Mouse (Mus musculus): Measurements from ENCODE around the gene Kcnh2.

Kcnh2 gene

DNA sequence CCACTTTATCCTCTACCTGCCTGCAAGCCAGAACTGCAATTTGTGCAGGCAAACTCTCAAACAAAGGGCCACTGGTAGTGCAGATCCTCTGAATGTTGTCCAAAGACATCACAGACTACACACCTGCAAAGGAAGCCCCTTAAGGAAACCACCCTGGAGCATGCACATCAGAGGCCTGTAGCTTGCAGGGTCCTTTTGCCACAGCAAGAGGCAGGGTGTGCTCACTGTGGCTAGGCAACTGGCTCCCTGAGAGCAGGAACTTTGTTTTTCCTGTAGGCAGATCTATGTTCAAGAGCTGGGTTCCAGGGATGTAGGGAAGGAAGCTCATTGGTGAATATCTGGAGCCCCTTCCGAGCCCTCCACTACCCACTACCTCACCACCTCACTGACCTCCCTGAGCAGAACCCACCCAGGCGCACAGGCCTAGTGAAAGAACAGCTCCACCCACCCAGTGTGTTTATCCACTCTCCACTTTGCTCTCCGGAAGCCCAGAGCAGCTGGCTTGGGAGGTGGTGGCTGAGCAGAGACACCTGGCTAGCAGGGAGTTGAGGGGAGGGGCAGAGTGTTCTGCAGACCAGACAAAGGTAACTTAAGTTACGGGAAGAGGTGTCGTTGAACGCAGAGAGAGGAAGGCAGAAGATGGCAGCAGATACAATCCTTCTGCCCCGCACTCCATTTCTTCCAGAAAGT lies 4.1 kb downstream of the Kcnh2 start:
- no peak for DNase-seq (ENCODE audit: low spot score in 2 of 2)

DNA sequence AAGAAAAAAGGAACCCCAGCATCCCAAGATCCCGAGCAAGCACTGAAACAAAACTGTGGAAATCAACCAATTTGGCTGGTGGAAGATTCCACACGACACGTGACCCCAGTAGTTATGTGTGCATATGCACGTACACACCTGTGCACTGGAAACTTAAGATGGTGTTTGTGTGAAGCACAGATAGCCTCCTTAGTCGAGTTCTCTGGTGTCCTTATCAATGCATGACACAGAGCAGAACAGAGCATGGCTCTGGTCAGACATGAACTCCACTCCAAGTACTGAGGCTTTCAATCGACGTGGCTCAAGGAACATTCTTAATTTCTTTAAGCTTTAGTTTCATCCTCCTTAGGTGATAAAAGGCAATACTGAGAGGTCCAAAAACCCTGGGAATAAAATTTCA lies 5.1 kb downstream of the Kcnh2 start:
- DNase-seq (ENCODE audit: low spot score in 2 of 2) = no peak

DNA sequence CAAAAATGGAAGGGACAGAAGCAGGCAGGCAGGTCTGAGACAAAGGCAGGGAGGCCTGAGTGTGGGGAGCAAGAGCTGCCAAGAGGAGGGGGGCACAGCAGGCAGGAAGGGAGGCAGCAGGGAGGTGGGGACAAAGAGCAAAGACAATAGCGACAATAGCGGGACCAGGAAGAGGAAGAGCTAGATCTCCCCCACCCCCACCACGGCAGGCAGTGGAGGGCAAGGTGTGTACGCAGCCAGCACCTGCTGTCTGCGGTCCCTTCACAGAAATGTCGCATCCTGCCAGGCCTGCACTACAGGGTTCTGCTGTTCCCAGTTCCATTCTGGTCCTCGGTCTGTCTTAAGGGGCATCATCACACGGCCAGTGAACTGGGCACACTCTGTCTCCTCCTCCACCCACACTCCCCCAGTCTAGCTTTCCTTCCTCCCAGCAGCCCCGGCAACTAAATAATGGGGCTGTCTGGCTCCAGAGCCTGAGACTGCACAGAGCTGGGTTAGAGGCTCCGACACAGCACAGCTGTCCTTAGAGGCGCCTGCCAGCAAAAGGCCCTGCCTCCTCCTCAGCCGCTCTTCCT lies 6.8 kb downstream of the Kcnh2 start:
- DNase-seq (ENCODE audit: low spot score in 2 of 2) = no peak

DNA sequence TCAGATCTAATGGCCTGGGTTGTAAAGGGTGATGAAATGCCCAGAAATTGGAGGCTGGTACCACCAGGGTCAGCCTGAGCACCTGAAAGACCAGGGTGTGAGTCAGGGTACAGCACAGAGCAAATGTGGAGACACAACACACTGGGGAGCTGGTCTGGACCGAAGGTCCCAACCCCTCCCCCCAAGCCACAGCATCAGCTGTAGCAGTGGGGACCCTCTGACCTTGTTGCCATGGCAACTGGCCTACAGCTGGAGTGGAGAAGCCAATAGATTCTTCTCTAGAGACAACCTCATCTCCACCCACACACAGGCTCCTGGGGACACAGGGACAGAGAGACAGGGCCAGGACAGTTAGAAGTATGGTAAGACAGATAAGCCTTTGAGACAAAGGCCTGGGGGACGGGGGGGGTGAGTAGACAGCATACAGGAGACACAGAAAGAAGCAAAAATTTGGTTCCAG lies 7.4 kb downstream of the Kcnh2 start:
- no peak for DNase-seq (ENCODE audit: low spot score in 2 of 2)

DNA sequence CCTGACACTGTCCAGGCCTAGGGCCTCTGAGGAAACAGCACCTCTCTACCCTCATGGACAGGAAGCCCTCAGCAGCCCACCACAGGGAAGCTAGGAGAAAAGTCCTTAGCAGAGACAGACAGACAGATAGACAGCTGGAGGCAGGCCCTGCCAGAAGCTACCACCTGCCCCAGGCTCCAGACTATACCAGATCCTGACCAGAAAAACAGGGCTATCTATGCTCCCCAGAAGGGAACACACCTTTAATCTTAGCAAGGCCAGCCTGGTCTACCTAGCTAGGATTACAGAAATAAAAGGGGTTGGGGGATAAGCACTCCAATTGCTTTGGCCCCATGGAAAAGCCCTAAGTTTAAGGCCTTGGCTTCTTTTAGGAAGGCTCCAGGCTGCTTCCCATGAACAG lies 8.0 kb downstream of the Kcnh2 start:
- no peak for DNase-seq (ENCODE audit: low spot score in 2 of 2)

DNA sequence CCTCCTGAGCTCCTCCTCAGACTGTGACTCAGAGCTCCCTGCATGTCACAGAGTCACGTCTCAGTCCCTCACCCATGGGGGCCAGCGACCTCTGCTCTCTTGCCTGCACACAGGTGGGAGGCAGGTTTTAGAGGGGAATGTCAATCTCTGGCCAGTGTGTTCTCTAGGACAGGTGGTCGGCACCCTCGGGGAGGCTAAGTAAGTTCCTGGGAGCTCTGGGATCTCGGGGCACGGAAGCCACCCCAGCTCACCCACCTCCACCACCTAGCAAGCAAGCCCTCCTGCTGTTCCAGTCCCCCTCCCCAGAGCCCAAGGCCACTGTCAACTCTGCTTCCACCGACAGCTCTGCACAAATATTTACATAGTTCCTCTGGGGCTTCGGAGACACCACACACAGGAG lies 8.4 kb downstream of the Kcnh2 start:
- no peak for DNase-seq (ENCODE audit: low spot score in 2 of 2)

DNA sequence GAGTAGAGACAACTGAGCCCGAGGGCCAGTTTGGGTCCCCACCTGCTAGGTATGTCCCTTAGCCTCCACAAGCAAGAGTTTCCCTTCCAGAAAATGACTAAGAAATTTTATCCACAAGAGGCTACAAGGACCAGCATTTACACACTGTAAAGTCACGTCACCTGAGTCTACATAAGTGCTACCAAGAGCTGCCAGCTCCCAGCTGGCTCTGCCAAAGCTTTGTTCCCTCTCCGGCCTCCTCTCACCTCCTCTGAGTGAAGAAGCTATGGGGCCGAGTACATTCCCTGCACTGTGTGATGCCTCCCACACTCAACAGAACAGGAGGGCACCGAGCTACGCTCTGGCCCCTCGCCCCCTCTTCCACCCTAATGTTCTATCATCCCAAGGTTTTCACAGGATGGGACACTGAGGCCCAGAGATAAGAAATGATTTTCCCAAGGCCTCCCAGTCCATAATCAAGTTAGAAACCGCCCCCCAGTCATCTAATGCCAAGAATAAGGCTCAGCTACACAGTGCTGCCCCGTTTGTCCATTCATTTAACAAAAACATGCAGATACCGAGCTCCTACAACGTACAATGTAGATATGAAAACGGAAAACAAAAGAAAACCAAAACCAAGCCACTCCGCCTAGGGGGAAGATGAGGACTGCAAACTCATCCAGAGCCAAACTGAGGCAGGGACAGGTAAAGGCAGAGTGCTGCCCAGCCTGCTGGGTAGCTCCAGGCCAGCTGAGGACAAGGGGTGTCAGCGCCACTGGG lies 9.0 kb downstream of the Kcnh2 start:
- no peak for DNase-seq (ENCODE audit: low spot score in 2 of 2)

DNA sequence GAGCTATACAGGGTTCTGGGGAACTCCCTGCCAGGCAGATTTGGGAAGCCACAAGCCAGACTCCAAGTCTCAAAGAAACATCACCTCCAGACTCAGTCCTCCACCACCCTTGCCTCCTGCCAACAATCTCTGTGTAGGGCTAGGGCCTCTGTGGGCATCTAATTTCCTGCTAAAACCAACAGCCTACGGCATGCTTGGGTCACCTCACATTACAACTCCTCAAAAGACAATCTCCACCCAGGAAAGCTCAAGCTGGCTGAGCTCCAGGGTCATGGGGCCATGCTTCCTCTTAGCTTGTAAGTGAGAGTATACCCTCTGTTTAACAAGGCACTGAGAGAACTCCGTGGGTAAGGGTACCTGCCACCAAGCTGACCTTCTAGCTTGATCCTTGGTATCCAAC lies 13.6 kb downstream of the Kcnh2 start:
- no peak for DNase-seq (ENCODE audit: low spot score in 2 of 2)

DNA sequence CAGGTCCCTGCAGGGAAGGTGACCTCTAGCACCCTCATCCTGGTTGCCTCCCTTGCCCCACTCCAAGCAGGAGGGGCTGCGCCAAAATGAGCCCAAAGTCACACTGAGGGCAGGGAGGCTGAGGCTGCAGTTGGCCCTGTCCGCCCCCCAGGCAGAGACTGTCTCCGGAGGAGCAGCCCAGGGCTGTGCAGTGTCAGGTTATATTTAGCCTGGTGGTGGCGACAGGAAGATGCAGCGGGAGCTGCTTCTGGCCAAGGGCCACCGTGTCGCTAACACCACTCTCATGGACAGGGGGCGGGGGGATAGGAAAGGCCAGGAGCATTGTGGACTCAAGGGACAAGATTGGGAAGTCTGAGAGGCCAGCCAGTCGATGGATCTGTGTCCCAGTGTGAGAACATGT lies 14.0 kb downstream of the Kcnh2 start:
- no peak for DNase-seq (ENCODE audit: low spot score in 2 of 2)

DNA sequence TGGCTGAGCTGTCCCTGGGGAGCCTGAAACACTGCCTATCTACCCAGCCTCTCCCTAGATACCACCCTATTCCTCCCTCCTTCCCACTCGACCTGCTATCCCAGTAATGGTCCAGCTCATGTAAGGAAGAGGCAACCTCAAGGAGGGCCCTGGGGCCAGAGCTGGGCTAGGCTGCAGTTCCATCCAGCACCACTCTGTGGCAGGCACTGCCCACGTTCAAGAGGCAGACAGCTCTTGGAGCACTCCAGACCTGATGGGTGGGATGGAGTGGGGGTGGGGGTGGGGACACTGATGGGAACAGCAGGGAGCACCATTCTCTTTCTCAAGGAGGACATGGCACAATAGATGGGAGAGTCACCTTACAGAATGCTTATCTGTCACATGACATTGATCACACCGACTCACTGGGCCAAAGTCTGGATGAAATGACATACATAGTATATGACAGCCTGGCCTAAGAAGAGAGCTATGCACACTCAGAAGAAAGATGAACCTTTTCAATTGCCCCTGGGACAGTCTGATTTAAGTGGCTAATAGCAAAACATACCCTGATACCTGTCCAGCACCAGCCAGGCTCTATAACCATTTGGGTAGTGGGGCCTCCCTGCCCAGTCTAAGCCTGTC lies 15.4 kb downstream of the Kcnh2 start:
- no peak for DNase-seq (ENCODE audit: low spot score in 2 of 2)

DNA sequence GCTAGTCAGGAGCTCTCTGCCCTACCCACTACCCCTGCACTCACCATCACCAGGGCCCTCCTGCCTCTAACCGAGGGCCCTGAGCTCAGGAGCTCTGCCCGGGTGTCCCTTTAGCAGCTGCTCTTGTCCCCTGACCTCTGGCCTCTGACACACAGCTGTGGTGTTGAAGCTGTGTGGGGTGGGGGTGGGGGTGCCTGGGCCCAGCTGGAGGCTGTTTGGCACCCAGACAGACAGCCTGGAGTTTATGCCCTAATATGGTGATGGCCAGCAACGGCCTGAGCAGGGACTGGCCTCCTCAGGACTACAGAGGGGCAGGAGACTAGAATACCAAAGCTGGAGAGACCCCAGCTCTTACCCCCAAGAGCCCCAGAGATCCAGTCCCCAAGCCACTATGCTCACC lies 16.7 kb downstream of the Kcnh2 start:
- DNase-seq (ENCODE audit: low spot score in 2 of 2) = no peak

DNA sequence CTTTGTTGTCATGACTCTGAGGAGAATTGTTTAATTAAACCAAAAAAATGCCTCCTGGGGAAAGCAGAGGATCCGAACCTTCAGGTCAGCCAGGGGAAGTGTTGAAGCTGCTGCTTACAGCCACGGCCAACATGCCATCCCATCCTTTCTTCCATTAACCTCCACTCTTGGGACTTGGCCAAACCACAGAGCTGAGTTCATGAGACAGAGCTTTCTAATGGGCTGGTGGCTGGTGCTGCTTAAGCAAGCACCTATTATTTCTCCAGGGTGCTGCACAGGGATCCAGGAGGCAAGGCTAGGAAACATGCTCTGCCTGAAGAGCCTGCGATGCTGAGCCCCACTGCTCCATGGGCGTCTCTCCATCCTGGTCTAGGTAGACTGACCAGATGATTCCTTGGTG lies 19.0 kb downstream of the Kcnh2 start:
- DNase-seq (ENCODE audit: low spot score in 2 of 2) = no peak

DNA sequence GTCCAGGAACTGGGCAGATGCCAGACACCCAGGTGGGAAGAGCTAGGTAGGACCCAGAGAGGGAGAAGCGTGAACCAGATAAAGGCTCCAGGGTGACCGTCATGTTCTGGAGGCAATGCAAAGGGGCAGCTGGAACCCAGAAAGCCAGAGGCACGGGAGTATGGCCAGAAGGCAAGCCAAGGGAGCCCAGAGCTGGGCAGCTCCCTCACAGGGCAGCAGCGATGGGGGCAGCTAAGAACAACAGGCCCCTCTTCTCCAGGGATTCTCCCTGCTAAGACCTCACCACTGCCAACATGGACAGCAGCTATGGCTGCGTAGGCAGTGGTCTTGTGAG lies 21.5 kb downstream of the Kcnh2 start:
- no peak for DNase-seq (ENCODE audit: low spot score in 2 of 2)

DNA sequence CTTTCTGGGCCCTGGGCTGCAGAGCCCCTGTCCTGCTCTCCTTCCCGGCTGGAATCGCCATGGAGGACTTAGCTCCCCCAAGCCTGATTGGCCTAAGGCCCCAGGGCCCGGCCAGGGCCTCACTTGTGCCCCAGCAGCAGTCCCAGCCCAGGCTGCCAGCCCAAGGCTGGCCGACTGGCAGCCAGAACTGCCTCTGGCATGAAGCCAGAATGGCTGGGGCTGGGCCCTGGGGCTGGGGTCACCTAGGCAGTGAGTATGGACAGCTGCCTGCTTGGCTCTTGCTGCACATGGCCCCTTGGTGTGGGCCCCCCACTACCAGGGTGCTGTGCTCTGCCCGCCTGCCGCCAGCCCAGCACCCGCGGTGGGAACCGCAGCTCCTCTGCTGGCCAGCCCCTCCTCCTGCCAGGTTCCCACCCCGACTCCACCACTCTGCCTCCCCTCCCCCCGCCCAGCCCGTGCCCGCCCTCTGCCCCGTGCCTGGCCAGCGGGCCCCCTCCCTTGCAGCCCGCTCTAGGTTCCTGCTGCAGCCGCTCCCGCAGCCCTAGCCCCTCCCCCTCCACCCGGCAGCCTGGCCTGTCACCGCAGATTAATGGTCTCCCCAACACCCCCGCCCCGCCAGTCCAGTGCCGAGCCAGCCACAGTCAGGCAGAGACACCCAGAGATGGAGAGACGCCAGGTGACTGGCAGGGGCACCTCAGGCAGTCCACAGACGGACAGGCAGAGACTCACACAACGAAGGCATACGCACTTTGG lies 22.0 kb downstream of the Kcnh2 start:
- DNase-seq (ENCODE audit: low spot score in 2 of 2) = no peak

DNA sequence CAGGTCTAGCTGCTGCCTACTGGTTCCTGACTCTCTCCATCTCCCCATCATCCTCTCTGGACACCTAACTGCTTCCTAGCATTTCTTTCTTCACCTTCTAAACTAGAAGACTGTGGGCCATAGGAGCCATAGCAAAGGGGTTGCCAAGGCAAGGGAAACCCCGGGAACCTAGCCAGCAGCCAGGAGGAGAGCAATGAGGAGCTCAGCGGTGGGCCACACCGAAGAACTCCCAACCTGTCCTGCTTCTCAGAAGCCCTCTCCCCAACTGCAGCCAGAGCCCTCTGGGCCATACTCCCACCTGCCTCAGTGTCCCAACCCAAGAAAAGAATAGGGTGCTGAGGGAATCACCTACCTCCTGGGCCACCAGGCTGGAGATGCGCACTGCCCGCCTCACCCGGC lies 22.6 kb downstream of the Kcnh2 start:
- DNase-seq (ENCODE audit: low spot score in 2 of 2) = no peak

DNA sequence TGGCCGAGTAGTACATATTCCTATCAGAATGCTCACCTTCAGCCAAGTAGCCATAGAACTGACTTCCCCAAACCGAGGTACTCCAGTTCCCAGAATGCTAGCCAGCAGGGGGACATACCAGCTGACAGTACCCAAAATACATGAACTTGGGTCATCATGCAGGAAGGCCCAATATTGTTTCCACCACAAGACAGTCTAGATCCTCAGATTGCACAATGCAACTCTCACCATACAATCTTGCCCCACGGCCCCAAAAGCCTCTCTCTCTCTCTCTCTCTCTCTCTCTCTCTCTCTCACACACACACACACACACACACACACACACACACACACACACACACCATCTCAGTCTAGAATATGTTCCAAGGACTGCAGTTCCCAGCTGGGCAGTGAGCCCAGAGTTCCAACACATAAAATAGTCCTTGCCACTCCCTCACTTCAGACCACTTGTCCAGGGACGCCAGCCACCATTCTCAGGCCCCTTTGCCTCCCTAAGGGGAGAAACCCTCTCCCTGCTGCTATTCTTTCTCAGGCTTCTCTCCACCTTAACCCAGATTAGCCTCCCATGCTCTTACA lies 24.5 kb downstream of the Kcnh2 start:
- DNase-seq (ENCODE audit: low spot score in 2 of 2) = no peak

DNA sequence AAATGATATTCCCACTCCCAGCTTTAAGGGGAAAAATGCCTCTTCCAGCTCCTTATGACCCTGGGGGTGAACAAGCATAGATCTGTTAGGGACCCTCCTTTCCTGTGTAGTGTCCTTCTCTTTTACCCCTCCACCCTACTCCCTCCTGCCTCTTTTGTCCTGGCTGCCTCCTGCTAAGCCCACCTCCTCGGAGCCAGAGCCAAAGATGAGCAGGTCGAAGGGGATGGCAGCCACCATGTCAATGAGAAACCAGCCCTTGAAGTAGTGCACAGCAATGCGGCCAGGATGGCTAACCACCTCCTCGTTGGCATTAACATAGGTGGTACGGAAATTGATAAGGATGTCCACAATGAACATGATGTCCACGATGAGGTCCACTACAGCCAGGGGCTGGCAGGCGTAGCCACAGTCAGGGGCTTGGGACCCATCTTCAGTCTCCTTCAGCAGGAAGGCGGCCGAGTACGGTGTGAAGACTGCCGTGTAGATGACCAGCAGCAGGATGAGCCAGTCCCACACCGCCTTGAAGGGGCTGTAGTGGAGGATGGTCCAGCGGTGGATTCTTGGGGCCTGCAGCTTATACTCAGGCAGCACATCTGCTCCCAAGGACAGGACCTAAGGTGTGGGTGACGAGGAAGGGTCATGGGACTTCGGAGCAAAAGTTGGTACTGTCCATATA lies 25.1 kb downstream of the Kcnh2 start:
- no peak for DNase-seq (ENCODE audit: low spot score in 2 of 2)

DNA sequence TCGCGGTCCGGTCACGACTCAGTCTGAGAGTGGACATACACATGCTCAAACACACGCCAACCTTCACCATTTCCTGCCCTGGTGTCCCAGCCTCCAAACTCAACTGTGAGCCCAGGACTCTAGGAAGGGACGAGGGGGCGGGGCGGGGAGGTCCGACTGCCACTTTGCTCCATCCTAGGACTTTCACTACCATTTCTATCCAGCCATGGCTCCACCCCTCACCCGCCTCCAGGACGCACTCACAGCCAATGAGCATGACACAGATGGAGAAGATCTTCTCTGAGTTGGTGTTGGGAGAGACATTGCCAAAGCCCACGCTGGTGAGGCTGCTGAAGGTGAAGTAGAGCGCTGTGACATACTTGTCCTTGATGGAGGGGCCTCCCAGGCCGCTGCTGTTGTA lies 26.2 kb downstream of the Kcnh2 start:
- no peak for DNase-seq (ENCODE audit: low spot score in 2 of 2)

DNA sequence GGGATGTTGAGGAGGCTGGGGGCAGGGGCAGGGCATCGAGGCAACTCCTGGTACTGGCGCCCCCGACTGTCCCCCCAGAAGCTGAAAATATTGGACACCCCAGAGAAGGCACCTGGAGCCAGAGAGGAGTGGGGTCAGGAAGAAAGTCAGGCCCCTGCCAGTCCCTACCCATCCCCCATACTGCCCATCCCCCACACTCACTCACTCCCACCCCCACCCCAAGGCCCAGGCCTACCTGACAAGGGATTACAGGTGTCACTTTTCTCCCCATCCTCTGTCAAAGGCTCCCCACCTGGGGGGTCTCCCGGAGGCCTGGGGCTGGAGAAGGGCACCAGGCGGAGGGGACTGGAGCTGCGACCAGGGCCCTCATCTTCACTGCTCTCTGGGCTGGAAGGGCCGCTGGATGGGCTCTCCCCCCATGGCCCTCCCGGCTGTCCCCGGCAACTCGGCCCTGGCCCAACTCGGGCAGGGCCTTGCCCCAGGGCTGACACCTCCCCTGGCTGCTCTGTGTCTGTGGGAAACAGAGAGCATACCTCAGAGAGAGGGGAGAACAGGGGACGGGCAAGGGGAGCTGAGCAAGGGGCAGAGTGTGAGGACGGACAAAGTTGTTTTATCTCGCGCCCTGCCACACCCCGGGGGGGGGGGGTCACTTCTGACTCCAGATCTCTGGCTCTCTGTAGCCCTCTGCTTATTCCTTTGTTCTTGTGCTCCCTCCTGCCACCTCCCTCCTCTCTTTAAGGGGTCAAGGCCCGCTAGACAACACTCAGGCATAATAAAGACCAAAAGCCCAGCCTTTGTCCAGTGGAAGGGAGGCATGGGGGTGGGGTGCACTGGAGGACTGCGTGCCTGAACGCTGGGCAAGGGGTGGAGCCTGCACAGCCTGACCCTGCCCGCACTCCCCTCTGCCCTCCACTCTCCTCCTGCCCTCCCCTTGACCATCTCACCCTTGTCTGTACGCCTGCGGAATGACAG lies 29.4 kb downstream of the Kcnh2 start:
- no peak for DNase-seq (ENCODE audit: low spot score in 2 of 2)

DNA sequence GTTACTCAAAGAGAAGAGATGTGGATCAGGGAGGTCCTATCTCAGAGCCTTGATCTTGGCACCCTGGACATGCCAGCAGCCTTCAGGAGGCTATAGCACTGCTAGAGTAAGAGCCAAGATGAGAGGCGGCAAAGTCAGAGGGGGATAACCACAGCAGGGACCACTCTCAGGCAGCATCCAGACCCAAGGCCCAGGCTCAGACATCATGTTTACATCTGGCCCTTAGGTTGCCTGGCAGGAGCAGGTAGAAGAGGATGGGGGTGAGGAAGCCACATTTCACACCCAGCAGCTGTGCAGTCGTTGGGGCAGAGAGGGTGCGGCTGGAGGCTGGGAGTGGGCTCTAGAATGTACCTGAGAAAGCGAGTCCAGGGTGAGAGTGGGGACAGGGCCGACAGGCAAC lies 30.5 kb downstream of the Kcnh2 start:
- DNase-seq (ENCODE audit: low spot score in 2 of 2) = no peak

Data from natural killer cell, adult 2 months (primary cell).